Mouse (Mus musculus) brain, embryonic 18.5 days (tissue): ENCODE data around the gene Desi1.

Source experiments
- DNase-seq: peaks from one replicate; pipeline ENCODE4 v3.0.0-alpha.2; 2012; ENCODE audit warnings: low read depth, low spot score

Gene Desi1

GRCm38 (mm10) chr15:82033762-82034161 is at the start of gene Desi1:
TSS of gene Desi1 (minus strand) at chr15:82033862.
- DNase-seq, result no peak

DNA sequence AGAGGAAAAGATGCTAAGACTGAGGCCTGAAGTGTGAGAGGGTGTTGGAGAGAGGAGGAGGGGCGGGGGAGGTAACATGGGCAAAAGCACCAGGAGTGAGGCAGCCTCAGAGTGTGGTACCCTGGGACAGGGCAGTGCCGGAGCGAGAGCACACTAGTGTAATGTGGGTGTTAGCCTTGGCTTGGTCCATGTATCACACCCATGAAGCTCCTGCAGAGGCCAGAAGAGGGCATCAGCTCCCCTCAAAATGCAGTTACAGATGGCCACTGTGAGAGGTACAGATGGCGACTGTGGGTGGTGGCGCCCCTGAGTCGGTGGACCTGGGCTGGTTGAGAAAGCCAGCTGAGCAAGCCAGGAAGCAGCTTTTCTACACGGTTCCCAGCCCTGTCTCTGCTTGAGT is 47.5 kb upstream of the Desi1 start:
- DNase-seq, result no peak

DNA sequence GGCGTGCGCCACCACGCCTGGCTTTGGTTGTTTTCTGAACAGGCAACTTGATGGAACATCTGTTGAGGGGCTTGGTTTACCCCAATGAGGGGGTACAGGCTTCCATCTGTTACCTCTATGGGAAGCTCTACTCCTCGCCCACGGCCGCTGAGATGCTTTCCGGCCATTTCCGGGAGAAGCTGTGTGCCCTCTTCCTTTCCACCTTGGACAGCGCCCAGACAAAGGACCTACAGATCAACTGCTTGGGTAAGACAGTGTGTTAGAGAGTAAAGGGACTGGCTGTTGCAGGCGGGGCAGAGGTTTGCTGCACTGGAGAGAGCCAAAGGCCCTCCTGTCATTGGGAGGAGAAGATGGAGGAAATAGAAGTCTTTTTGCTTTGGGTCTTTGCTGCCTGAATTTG is 46.2 kb upstream of the Desi1 start:
- no peak for DNase-seq

GRCm38 (mm10) chr15:82073490-82073889 is 39.8 kb upstream of the Desi1 start:
- no peak for DNase-seq

DNA sequence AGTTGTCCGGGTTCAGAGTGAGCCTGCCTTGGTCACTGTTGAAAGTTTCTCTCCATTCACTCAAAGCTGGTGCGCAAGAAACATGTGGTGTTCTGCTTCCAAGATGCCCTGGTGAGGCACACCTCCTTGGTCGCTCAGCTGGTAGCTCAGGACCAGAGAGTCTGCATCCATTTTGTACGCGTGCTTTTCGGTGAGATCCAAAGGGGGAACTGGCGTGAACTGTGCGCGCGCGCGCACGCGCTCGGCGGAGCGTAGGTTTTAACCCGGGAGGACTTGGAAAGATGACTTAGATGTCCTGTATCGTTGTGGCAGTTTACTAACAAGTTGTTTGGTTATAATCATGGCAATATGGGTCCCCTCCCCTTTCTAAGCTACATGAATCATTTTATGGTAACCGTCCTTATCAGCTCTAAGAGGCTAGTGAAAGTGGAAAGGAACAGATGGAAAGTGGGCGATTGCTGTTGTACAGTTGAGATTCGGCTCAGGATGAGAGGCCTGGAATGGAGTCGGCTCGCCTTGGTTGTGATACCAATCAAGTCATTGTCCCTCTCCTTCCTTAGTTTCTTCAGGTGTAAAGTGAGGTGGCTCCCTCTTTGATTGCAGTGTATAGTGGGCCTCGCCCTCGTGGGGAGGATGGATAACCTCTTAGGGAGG is 38.3 kb upstream of the Desi1 start:
- no peak for DNase-seq

- DNase-seq, result no peak
Observed at GRCm38 (mm10) chr15:82069898-82070297, 36.2 kb upstream of the Desi1 start, which contains the start of gene Mei1. TSS of gene Mei1 (plus strand) at chr15:82069996.

DNA sequence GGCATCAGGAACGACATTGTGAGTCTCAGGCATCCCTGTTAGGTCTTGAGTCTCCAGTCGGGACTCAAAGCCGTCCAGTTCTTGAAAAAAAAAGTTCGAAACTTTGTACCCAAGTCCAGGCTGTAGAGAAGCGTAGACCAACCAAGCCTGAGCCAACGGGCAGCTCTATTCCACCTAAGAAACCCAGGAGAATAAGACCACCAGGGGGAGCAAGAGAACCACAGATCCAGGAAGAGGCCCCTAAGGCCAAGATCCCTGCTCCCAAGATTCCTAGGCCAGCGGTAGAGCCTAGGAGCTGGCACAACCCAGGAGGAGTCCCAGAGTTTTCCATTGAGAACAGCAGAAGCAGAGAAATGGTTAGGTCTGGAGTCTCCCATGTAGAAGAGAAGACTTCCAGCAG is 31.8 kb upstream of the Desi1 start:
- DNase-seq, result peak; percentile 54

- no peak for DNase-seq
Observed at GRCm38 (mm10) chr15:82063909-82064308, 30.2 kb upstream of the Desi1 start.

GRCm38 (mm10) chr15:82058719-82059201 is 25.1 kb upstream of the Desi1 start, which contains the start of gene 4930407I10Rik:
TSS of gene 4930407I10Rik (plus strand) at chr15:82059151.
- no peak for DNase-seq

DNA sequence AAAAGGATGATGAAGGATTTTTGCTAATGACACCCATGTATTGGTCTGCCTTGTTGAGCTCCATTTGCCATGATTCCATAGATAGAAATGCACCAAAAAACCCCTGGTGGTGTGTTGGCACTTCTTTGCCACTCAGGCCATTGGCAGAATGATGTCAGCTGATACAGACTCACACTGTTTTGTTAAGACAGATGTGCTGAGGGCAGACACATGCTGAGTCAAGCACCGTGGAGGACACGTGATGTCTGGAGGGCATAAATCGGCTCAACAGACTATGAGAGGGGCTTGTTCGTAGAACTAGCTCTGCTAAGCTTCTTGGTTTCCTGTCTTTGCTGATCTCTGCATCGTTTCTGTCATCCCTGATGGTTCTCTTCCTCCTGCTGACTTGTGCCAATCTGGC is 18.9 kb upstream of the Desi1 start:
- no peak for DNase-seq

- peak; percentile 66 for DNase-seq
Observed at GRCm38 (mm10) chr15:82047080-82047883, 13.6 kb upstream of the Desi1 start, which contains the start of gene Snu13. TSS of gene Snu13 (minus strand) at chr15:82047598.

- DNase-seq, result no peak
Observed at GRCm38 (mm10) chr15:82046246-82046891, 12.7 kb upstream of the Desi1 start.

DNA sequence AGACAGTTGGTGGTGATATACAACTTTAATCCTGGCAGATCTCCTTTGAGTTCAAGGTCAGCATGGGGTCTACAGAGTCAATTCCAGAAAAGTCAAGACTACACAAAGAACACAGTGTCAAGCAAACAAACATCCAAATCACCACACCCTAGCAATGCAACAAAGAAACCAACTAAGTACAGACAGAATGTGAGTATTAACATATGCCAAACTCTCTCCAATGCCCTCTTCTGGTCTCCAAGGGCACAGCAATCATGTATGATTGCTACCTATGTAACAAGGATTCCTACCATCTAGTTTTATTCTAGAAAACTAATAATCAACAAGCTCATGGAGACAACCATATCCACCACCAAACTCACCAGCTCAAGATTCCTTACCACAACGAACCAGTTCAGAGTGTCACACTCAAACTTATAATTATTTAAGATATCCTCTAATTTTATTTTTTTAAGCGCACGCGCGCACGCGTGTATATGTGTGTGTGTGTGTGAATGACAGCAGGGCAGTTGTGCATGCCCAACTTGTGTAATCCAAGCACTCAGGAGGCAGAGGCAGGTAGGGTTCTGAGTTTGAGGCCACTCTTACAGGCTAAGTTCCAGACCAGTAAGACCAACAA is 10.6 kb upstream of the Desi1 start:
- DNase-seq, result no peak

DNA sequence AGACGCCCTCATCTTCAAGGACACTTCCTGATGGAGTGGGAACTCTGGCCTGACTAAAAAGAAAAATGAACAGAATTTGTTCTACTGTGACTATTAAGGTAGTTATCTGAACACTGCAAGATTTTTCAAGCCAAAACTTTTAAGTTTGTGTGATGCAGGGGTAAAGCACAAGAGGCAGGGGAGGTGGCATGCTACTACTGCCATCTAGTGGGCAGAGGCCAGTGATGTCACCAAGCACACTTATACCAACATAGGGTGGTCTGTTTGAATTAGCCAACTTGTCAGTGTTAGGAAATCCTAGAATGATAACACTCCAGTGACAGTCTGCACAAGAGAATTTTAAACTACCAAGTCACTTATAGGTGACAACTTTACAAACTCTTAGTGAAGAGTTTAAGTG is 7.0 kb upstream of the Desi1 start:
- DNase-seq, result no peak

DNA sequence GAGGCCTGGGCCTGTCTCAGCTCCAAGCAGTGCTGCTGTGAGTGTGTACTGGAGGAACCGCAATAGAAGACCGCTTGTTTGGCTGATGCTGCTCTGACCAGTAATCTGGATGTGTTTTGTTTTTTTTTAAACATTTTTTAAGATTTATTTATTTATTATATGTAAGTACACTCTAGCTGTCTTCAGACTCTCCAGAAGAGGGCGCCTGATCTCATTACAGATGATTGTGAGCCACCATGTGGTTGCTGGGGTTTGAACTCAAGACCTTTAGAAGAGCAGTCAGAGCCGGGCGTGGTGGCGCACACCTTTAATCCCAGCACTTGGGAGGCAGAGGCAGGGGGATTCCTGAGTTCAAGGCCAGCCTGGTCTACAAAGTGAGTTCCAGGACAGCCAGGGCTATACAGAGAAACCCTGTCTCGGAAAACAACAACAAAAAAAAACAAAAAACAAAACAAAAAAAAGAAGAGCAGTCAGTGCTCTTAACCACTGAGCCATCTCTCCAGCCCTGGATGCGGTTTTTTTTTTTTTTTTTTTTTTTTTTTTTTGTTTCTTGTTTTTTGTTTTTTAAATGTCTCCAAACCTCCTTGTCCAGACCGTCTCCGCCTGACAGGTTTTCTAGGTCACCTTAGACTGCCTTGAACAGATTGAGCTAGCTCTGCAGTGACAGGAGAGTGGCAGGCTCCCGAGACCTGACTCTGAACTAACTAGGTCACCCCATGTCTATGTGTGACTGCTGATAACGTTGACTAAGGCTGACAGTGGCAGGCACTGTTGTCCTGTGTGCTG is 2.4 kb upstream of the Desi1 start:
- DNase-seq, result no peak

GRCm38 (mm10) chr15:82032386-82032785 is 1.3 kb downstream of the Desi1 start:
- no peak for DNase-seq

DNA sequence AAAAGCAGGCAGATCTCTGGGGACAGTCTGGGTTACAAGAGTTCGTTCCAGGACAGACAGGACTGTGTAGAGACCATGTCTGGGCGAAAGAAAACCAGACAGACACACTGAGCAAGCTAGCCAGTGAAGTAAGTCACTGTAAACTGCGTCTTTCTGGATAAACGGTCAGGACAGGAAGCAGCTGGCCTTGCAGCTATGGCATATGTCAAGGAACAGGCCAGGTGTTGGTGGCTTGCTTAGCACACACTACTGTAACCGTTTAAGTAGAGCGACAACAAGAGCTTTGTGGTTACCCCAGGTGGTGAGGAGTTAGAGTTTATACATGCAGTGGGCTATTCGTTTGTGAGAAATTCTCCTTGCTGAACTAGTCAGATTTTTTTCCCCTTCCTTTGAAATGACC is 5.9 kb downstream of the Desi1 start:
- no peak for DNase-seq

GRCm38 (mm10) chr15:82027276-82027675 is 6.4 kb downstream of the Desi1 start:
- DNase-seq, result no peak

GRCm38 (mm10) chr15:82023965-82024635 is 9.6 kb downstream of the Desi1 start:
- DNase-seq, result no peak

DNA sequence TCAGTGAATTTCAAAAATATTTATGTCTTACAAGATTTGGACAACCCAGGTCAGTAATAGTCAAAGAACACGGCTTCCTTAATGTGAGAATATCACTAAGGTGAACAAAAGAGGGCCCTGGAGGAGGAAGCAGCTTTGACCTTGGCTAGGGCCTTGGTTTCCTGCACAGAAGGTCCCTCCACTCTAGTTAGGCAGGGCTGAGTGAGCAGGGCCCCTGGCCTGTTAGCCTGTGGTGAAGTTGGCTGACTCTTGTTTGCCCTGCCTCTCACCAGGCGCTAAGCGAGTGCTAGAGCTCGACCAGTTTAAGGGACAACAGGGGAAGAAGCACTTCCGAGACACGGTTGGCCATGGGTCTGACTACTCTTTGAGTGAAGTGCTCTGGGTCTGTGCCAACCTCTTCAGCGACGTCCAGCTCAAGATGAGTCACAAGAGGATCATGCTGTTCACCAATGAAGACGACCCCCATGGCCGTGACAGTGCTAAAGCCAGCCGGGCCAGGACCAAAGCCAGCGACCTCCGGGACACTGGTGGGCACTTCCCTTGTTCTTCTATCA is 11.1 kb downstream of the Desi1 start:
- no peak for DNase-seq
